Mouse (Mus musculus) hindbrain, embryonic 10.5 days (tissue): ENCODE measurements around the gene Gm1604a. TPM values are rescaled to one million over a fixed set of nuclear protein-coding genes. Genes with fewer than 3 reads are reported as not detected.
"Not testable (repeated sequence)": the region's sequence is repeated elsewhere in the genome, so short reads cannot be mapped to it uniquely, and the experiment has no call there.

Source experiments
- DNase-seq: peaks from one replicate; pipeline ENCODE4 v3.0.0-alpha.2; 2017; ENCODE audit warnings: low spot score
- H3K27ac ChIP-seq: fragments of 300-500 bp; sonication (generic); 2 replicates; pipeline ENCODE4 v1.5.1; 2016; ENCODE audit warnings: mild to moderate bottlenecking, moderate library complexity
- H3K27me3 ChIP-seq: fragments of 300-500 bp; sonication (generic); 2 replicates; pipeline ENCODE4 v1.6.1; 2016; ENCODE audit warnings: mild to moderate bottlenecking; ENCODE audit not compliant: poor library complexity, insufficient read depth, severe bottlenecking
- H3K36me3 ChIP-seq: fragments of 300-500 bp; sonication (generic); 2 replicates; pipeline ENCODE4 v1.6.1; 2016; ENCODE audit warnings: mild to moderate bottlenecking, moderate library complexity
- H3K4me1 ChIP-seq: fragments of 300-500 bp; sonication (generic); replicated peaks from 2 replicates; pipeline ENCODE4 v1.6.1; 2016; ENCODE audit warnings: mild to moderate bottlenecking
- H3K4me3 ChIP-seq: fragments of 300-500 bp; sonication (generic); 2 replicates; pipeline ENCODE4 v1.5.1; 2016; ENCODE audit warnings: mild to moderate bottlenecking, moderate library complexity
- H3K9me3 ChIP-seq: fragments of 300-500 bp; sonication (generic); 2 replicates; pipeline ENCODE4 v1.6.1; 2016; ENCODE audit warnings: mild to moderate bottlenecking, moderate library complexity
- WGBS: fragments of 180-500 bp; shearing (Covaris S2); methylation state at CpG from one replicate; pipeline ENCODE4 v1.1.7; 2016; 5-methylcytosine and 5-hydroxymethylcytosine counted together
- polyA plus RNA-seq: library from polyadenylated mRNA; unstranded; fragments of >200 nt; fragmentation: Nextera tagmentation; extraction: Ambion mirVana; gene quantifications from 2 replicates; pipeline ENCODE4 v1.2.1, GENCODE M21; 2016

Gm1604a gene
- polyA plus RNA-seq, 1 experiment from 2014 or later: not detected

DNA sequence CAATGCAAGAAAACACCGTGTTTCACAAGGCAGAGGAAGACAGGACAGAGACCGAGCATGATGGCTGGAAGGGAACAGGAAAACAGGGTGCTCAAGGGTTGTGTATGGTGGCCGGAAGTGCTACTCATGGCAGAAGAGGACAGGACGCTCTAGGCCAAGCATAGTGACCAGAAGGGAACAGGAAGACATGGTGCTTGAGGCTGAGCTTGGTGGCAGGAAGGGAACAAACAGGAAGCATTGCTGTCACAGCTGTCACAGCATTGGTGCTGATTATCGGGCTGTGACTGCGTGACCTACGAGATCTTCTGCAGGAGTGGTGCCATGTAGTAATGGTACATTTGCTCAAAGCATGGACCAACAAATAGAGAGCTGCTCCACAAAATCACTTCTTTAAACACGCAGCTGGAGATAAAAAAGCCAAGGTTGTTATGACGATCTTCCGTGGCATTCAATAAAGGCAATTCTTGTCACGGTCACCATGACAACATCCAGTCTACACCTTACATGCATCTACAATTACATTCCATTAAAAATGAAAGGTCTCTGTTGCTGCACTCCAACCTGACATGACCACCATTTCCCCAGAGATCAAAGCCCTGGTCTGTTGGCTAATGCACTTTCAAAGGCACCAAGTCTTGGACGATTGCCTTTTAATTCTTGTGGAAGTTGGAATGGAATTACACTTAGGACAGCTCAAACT, 60.3 kb downstream of the Gm1604a start:
- WGBS: no CpG with 5 or more reads among the region's 12 CpGs
- H3K27me3 ChIP-seq, H3K36me3 ChIP-seq, H3K4me1 ChIP-seq, H3K27ac ChIP-seq, H3K4me3 ChIP-seq, H3K9me3 ChIP-seq, DNase-seq: not testable (repeated sequence)

- 80% methylated on average over 6 of the region's 8 CpGs for WGBS
- not testable (repeated sequence) for H3K4me3 ChIP-seq, H3K4me1 ChIP-seq, H3K36me3 ChIP-seq, H3K9me3 ChIP-seq, H3K27ac ChIP-seq, H3K27me3 ChIP-seq, DNase-seq
Measured at GRCm38 (mm10) chr17:7086836-7087235, 61.5 kb downstream of the Gm1604a start.

- not testable (repeated sequence) for DNase-seq, H3K27me3 ChIP-seq, H3K36me3 ChIP-seq, H3K4me3 ChIP-seq, H3K27ac ChIP-seq, H3K9me3 ChIP-seq, H3K4me1 ChIP-seq
- WGBS: no CpG with 5 or more reads among the region's 12 CpGs
Measured at GRCm38 (mm10) chr17:7097835-7098519, 72.6 kb downstream of the Gm1604a start.

GRCm38 (mm10) chr17:7099096-7099495, 73.7 kb downstream of the Gm1604a start:
- 93% methylated on average over 6 of the region's 10 CpGs for WGBS
- not testable (repeated sequence) for H3K4me3 ChIP-seq, H3K4me1 ChIP-seq, H3K9me3 ChIP-seq, H3K27ac ChIP-seq, H3K36me3 ChIP-seq, DNase-seq, H3K27me3 ChIP-seq

DNA sequence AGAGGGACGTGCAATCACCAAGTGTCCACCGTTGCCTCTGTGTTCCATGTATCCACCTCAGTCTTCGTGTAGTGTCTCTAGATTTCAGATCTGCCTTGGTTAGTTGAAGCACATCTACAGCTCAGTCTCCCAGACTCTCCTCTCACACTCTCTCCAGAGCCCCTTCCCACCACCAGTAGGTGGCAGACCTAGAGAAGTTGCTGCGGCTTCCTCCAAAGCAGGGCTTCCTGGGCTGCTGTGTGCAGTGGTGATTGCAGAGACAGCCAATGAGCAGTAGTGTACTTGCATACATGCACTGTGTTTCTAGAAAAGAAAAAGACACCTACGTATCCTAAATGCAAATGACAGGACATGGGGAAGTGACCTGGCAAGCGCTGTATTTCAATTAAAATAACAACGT, 77.6 kb downstream of the Gm1604a start:
- no CpG with 5 or more reads among the region's 7 CpGs for WGBS
- not testable (repeated sequence) for H3K27me3 ChIP-seq, H3K9me3 ChIP-seq, H3K4me3 ChIP-seq, H3K4me1 ChIP-seq, H3K36me3 ChIP-seq, DNase-seq, H3K27ac ChIP-seq

GRCm38 (mm10) chr17:7111658-7112057, 86.3 kb downstream of the Gm1604a start:
- H3K27me3 ChIP-seq, H3K4me1 ChIP-seq, H3K4me3 ChIP-seq, H3K9me3 ChIP-seq, DNase-seq, H3K36me3 ChIP-seq, H3K27ac ChIP-seq: not testable (repeated sequence)
- WGBS: 91% methylated on average over 4 of the region's 4 CpGs

DNA sequence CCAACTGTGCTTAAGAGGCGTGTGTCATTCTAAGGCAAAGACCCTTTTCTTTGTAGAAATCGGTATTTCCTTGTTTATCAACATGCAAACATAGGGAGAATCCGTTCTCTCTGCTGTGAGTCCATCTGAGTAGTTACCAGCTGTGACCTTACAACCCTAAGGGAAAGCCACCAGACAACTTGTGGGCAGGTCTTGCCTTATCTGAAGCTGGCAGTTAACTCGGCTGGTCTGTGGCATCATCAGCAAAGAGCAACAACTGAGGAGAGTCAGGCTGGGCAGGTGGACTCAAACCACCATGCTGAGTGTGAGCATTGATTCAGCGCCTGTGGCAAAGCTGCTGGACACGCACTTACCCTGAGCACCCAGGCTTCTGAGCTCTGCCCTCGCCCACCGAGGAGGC, 90.9 kb downstream of the Gm1604a start:
- H3K4me1 ChIP-seq, DNase-seq, H3K9me3 ChIP-seq, H3K36me3 ChIP-seq, H3K27me3 ChIP-seq, H3K27ac ChIP-seq, H3K4me3 ChIP-seq: not testable (repeated sequence)
- 79% methylated on average over 8 of the region's 8 CpGs for WGBS

- not testable (repeated sequence) for H3K4me1 ChIP-seq, H3K27me3 ChIP-seq, H3K36me3 ChIP-seq, H3K9me3 ChIP-seq, DNase-seq, H3K4me3 ChIP-seq, H3K27ac ChIP-seq
- WGBS: 97% methylated on average over 3 of the region's 3 CpGs
Measured at GRCm38 (mm10) chr17:7120835-7121234, 95.5 kb downstream of the Gm1604a start.

GRCm38 (mm10) chr17:7122554-7122953, 97.2 kb downstream of the Gm1604a start:
- not testable (repeated sequence) for H3K4me1 ChIP-seq, H3K27ac ChIP-seq, H3K4me3 ChIP-seq, H3K36me3 ChIP-seq, H3K9me3 ChIP-seq, H3K27me3 ChIP-seq, DNase-seq
- WGBS: 84% methylated on average over 11 of the region's 11 CpGs

DNA sequence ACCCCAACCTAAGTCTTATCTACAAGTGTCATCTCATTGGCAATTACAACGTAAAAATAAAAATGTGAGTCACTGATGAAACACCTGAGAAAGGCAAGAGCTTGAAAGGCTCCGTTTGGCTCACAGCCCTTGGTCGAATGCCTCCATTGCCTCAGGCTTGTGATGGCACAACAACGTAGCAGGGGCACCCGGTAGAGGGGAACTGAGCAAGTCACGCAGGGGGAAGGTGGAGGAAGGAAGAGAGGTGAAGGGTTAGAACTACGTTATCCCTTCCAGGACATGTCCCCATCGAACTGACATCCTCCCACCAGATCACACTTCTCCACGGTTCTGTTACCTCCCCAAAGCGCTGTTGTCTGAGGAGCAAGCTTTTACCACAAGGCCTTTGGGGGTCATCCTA, 101.1 kb downstream of the Gm1604a start:
- H3K9me3 ChIP-seq, H3K4me1 ChIP-seq, H3K27ac ChIP-seq, DNase-seq, H3K4me3 ChIP-seq, H3K36me3 ChIP-seq, H3K27me3 ChIP-seq: not testable (repeated sequence)
- 83% methylated on average over 8 of the region's 10 CpGs for WGBS

GRCm38 (mm10) chr17:7134002-7134401, 108.6 kb downstream of the Gm1604a start:
- H3K4me3 ChIP-seq, H3K9me3 ChIP-seq, H3K4me1 ChIP-seq, H3K27me3 ChIP-seq, H3K36me3 ChIP-seq, DNase-seq, H3K27ac ChIP-seq: not testable (repeated sequence)
- no CpG with 5 or more reads among the region's 7 CpGs for WGBS

DNA sequence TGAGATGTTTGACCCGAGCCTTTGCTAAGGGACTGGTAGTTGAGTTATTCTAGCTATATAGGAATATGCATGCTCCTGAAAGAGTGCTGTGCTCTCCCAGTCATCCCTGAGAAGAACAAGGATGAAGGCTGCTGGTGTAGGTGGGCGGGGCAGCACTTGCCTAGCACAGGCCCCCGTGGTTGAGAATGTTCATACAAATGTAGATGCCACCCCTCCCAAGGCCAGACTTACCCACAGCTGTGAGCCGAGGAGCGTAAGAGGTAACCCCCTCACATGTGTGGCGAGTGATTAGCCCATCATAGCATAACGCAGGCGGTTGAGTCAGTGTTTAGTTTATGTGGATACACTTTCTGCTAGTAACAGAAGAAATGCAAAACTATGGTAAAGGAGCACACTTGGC, 109.9 kb downstream of the Gm1604a start:
- not testable (repeated sequence) for H3K27me3 ChIP-seq, H3K27ac ChIP-seq, H3K4me3 ChIP-seq, H3K36me3 ChIP-seq, DNase-seq, H3K4me1 ChIP-seq, H3K9me3 ChIP-seq
- 92% methylated on average over 7 of the region's 8 CpGs for WGBS
